Mouse (Mus musculus) midbrain, embryonic 13.5 days (tissue): ENCODE measurements at regions not wholly inside any gene's neighbourhood (a gene's known extent, or its start where the extent isn't known, plus 50 kb on each side); places are given as distances from the start of the nearest gene placed in this dataset.

Experiments
- ATAC-seq: fragments of 200-750 bp; cut with Nextera tagmentation; 2 replicates; pipeline ENCODE4 v1.8.0; 2017; ENCODE audit warnings: mild to moderate bottlenecking, moderate TSS enrichment, moderate library complexity
- H3K27ac ChIP-seq: fragments of 300-500 bp; sonication (generic); 2 replicates; pipeline ENCODE4 v1.5.1; 2015; ENCODE audit warnings: inconsistent platforms, mild to moderate bottlenecking, moderate library complexity
- H3K27me3 ChIP-seq: fragments of 300-500 bp; sonication (generic); 2 replicates; pipeline ENCODE4 v1.6.1; 2015; ENCODE audit warnings: mild to moderate bottlenecking, inconsistent platforms
- H3K36me3 ChIP-seq: fragments of 300-500 bp; sonication (generic); 2 replicates; pipeline ENCODE4 v1.6.1; 2015; ENCODE audit warnings: mild to moderate bottlenecking, inconsistent platforms
- H3K4me1 ChIP-seq: fragments of 300-500 bp; sonication (generic); replicated peaks from 2 replicates; pipeline ENCODE4 v1.6.1; 2015; ENCODE audit warnings: inconsistent platforms
- H3K4me2 ChIP-seq: fragments of 300-500 bp; sonication (generic); replicated peaks from 2 replicates; pipeline ENCODE4 v1.6.1; 2015; ENCODE audit warnings: moderate library complexity, mild to moderate bottlenecking, inconsistent platforms
- H3K4me3 ChIP-seq: fragments of 300-500 bp; sonication (generic); replicated peaks from 2 replicates; pipeline ENCODE4 v1.5.1; 2015; ENCODE audit warnings: mild to moderate bottlenecking, inconsistent platforms
- H3K9ac ChIP-seq: fragments of 300-500 bp; sonication (generic); replicated peaks from 2 replicates; pipeline ENCODE4 v1.6.1; 2015; ENCODE audit warnings: mild to moderate bottlenecking, inconsistent platforms
- H3K9me3 ChIP-seq: fragments of 300-500 bp; sonication (generic); 2 replicates; pipeline ENCODE4 v1.6.1; 2016; ENCODE audit warnings: mild to moderate bottlenecking, inconsistent platforms
- WGBS: fragments of 180-500 bp; shearing (Covaris S2); methylation state at CpG from one replicate; pipeline ENCODE4 v1.1.7; 2015; 5-methylcytosine and 5-hydroxymethylcytosine counted together

DNA sequence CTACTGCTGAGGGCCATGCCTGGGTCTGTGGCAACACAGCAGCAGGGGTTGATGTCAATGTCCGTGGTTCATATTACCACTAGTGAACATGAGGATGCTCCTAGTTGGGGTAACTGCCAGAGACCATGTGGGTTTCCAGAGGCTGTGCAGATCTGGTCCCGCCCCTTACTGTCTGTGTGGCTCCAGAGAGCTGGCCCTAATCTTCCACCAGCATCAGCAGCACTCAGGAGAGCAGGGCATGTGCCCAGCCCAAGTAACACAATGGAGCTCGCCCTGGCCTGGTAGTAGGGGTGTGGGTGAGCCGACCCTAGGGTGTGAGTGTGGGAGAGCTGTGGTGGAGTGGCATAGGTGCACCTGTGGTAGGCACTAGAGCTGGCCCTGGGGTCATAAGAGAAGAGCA, 59.3 kb upstream of the Galnt15 start:
- Histone ChIP-seq H3K4me3 (no peak overlapping the region), H3K9ac (no peak overlapping the region), H3K27me3 (no peaks in the 10 kb centered on the region), H3K9me3 (no peaks in the 10 kb centered on the region), H3K4me2 (no peak overlapping the region), H3K4me1 (no peaks in the 10 kb centered on the region), H3K36me3 (no peaks in the 10 kb centered on the region), H3K27ac (no peak overlapping the region)
- 77% methylated on average over 4 of the region's 4 CpGs for WGBS
- ATAC-seq, result no peak

DNA sequence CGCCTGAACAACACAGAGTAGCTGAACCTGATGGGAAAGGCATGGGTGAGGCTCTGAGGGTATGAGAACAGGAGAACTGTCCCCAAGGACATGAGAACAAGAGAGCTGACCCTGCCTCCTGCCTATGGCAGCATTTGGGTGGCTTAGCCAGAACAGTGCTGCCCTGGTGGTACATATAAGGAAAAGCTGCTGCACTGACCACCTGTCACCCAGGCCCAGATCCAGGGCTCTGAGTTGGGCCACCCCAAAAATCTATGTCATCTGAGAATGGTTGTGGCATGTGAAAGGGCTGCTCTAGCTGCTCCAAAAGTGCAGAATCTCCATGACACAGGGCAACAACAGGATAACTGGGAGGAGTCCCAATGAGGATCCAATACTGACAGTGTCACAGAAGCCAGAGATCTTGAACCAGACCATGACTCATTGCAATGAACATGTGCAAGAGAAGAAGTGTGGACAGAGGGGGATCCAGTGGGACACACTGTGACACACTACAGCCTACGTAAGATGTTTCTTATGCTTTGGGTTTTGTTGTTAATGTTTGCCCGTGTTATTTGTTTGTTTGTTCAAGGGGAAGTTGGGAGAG, 58.5 kb upstream of the Galnt15 start:
- Histone ChIP-seq H3K9me3 (no peaks in the 10 kb centered on the region), H3K27ac (no peak overlapping the region), H3K4me3 (no peak overlapping the region), H3K4me2 (no peak overlapping the region), H3K4me1 (no peaks in the 10 kb centered on the region), H3K27me3 (no peaks in the 10 kb centered on the region), H3K36me3 (no peaks in the 10 kb centered on the region), H3K9ac (no peak overlapping the region)
- no peak for ATAC-seq
- WGBS, result 81% methylated on average over 3 of the region's 3 CpGs

DNA sequence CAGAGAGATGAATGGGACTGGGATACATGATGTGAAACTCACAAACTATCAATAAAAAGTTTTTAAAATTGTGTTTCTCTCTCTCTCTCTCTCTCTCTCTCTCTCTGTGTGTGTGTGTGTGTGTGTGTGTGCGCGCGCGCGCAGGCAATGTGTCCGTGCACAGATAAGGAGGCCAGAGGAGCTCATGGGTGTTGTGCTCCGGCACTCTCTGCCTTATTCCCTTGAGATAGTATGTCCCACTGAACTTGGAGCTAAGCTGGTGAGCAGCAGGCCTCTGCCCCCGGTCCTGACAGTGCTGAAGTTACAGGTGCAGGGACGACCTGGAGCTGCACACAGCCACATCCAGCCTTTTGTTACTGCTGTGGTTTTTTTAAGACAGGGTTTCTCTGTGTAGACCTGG, 57.9 kb upstream of the Galnt15 start:
- no peaks in the 10 kb centered on the region for H3K4me1 ChIP-seq
- H3K36me3 ChIP-seq, result no peaks in the 10 kb centered on the region
- no peak for ATAC-seq
- no peak overlapping the region for H3K9ac ChIP-seq
- no peaks in the 10 kb centered on the region for H3K9me3 ChIP-seq
- H3K27me3 ChIP-seq, result no peaks in the 10 kb centered on the region
- 93% methylated on average over 9 of the region's 9 CpGs for WGBS
- H3K4me3 ChIP-seq, result no peak overlapping the region
- no peak overlapping the region for H3K27ac ChIP-seq
- H3K4me2 ChIP-seq, result no peak overlapping the region

DNA sequence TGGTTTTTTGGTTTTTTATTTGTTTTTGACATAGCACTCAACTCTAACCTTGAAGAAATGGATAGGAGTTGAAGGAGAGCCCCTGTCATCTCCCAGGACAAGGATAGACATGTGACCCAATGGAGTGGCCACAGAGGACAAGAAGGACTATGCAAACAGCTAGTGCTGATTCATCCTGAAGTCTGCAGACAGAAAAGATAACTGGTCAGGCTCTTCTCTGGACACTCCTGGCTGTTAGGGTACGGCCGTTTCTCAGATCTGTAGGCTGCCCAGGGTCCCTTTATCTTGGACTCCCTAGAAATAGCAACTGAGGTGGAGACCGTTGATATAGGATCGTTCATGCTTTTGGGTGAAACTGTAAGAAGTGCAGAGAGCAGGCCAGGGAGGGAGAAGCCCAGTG, 55.1 kb upstream of the Galnt15 start:
- no peak overlapping the region for H3K4me3 ChIP-seq
- H3K4me2 ChIP-seq, result no peak overlapping the region
- 95% methylated on average over 4 of the region's 4 CpGs for WGBS
- H3K9ac ChIP-seq, result no peak overlapping the region
- H3K27me3 ChIP-seq, result no peaks in the 10 kb centered on the region
- H3K4me1 ChIP-seq, result no peaks in the 10 kb centered on the region
- H3K36me3 ChIP-seq, result no peaks in the 10 kb centered on the region
- no peaks in the 10 kb centered on the region for H3K9me3 ChIP-seq
- ATAC-seq, result no peak
- no peak overlapping the region for H3K27ac ChIP-seq

DNA sequence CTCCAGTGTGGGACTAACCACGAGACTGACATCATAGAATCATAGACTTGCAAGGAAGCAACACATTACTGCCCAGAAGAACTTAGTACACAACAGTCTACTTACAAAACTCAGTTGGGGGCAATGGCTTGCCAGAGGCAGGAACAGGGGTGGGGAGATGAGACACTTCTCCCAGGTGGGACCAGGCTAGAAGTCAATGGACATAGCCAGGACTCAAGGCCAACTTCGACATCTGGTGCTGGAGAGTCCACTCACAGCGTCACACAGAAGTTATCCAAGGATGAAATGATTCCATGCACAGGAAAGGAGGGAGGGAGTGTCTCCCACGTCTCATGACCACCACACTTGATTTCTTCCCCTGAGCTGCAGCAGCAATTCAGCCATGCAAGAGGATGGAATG, 50.6 kb upstream of the Galnt15 start:
- H3K27me3 ChIP-seq, result no peaks in the 10 kb centered on the region
- WGBS, result 76% methylated on average over 4 of the region's 4 CpGs
- no peaks in the 10 kb centered on the region for H3K4me1 ChIP-seq
- H3K4me3 ChIP-seq, result no peak overlapping the region
- no peak overlapping the region for H3K4me2 ChIP-seq
- ATAC-seq, result no peak
- no peak overlapping the region for H3K27ac ChIP-seq
- no peak overlapping the region for H3K9ac ChIP-seq
- H3K36me3 ChIP-seq, result no peaks in the 10 kb centered on the region
- H3K9me3 ChIP-seq, result no peaks in the 10 kb centered on the region

DNA sequence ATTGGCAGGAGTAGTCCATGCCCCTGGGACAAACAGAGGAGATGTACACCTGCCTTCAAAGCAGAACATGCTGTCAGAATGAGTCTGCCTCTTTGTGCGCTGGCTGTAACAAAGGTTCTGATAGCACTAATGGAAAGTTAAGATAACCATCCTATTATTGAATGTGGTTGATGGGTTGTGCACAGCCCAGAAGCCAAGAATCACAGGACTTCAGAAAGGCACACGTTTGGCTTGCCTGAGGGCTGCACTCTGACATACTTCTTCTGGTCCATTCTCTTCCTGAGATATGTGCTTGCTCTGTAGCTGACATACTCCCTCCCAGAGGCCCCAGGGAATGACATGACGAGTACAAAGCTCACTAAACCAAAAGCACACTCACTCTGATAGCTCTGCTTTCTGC, 50.1 kb upstream of the Galnt15 start:
- ATAC-seq, result no peak
- no peaks in the 10 kb centered on the region for H3K36me3 ChIP-seq
- no peaks in the 10 kb centered on the region for H3K27me3 ChIP-seq
- no peak overlapping the region for H3K4me2 ChIP-seq
- H3K9me3 ChIP-seq, result no peaks in the 10 kb centered on the region
- no peak overlapping the region for H3K4me3 ChIP-seq
- no peak overlapping the region for H3K9ac ChIP-seq
- no peak overlapping the region for H3K27ac ChIP-seq
- H3K4me1 ChIP-seq, result no peaks in the 10 kb centered on the region
- WGBS, result 80% methylated on average over 3 of the region's 3 CpGs
